Mouse (Mus musculus) bone marrow macrophage, adult 2 months (primary cell): ENCODE results near the gene Rbm7.
"Not testable (repeated sequence)": the region's sequence is repeated elsewhere in the genome, so short reads cannot be mapped to it uniquely, and the experiment has no call there.

Experiments
- CTCF ChIP-seq: IDR thresholded peaks from 2 replicates; pipeline ENCODE4 v1.5.1; 2012; ENCODE audit warnings: low read depth, mild to moderate bottlenecking, low read length, moderate library complexity
- POLR2A ChIP-seq: IDR thresholded peaks from 2 replicates; pipeline ENCODE4 v1.6.1; 2012; ENCODE audit warnings: mild to moderate bottlenecking, low read depth, low read length, borderline replicate concordance

DNA sequence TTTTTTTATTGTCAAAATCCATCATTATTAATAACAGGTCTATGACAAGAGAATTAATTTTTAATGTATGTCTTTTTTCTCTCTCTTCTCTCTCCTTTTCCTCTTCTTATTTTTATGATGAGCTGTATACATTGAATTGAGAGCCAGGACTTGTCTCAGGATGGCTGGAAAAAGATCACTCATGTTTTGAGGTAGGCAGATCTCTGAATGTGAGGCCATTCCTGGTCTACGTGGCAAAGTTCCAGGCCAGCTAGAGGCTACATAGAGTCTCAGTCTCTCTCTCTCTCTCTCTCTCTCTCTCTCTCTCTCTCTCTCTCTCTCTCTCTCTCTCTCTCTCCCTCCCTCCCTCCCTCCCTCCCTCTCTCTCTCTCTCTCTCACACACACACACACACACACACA, 42.5 kb upstream of the Rbm7 start:
- TF ChIP-seq CTCF, POLR2A: not testable (repeated sequence)
